Mouse (Mus musculus) neural tube, embryonic 12.5 days (tissue): ENCODE measurements around the gene Fibp. TPM values are rescaled to one million over a fixed set of nuclear protein-coding genes. Genes with fewer than 3 reads are reported as not detected.

Experiments used
- ATAC-seq: fragments of 200-750 bp; cut with Nextera tagmentation; 2 replicates; pipeline ENCODE4 v1.8.0; 2017; ENCODE audit warnings: low read depth, mild to moderate bottlenecking, moderate TSS enrichment, moderate library complexity; ENCODE audit not compliant: low FRiP score
- H3K27ac ChIP-seq: fragments of 300-500 bp; sonication (generic); 2 replicates; pipeline ENCODE4 v1.5.1; 2016
- H3K27me3 ChIP-seq: fragments of 300-500 bp; sonication (generic); replicated peaks from 2 replicates; pipeline ENCODE4 v1.6.1; 2016; ENCODE audit warnings: mild to moderate bottlenecking
- H3K36me3 ChIP-seq: fragments of 300-500 bp; sonication (generic); 2 replicates; pipeline ENCODE4 v1.6.1; 2016; ENCODE audit warnings: mild to moderate bottlenecking
- H3K4me1 ChIP-seq: fragments of 300-500 bp; sonication (generic); 2 replicates; pipeline ENCODE4 v1.6.1; 2016
- H3K4me2 ChIP-seq: fragments of 300-500 bp; sonication (generic); replicated peaks from 2 replicates; pipeline ENCODE4 v1.6.1; 2016; ENCODE audit warnings: mild to moderate bottlenecking
- H3K4me3 ChIP-seq: fragments of 300-500 bp; sonication (generic); 2 replicates; pipeline ENCODE4 v1.5.1; 2016
- H3K9ac ChIP-seq: fragments of 300-500 bp; sonication (generic); 2 replicates; pipeline ENCODE4 v1.6.1; 2016; ENCODE audit warnings: mild to moderate bottlenecking
- H3K9me3 ChIP-seq: fragments of 300-500 bp; sonication (generic); 2 replicates; pipeline ENCODE4 v1.6.1; 2016; ENCODE audit warnings: mild to moderate bottlenecking
- WGBS: fragments of 180-500 bp; shearing (Covaris S2); methylation state at CpG from one replicate; pipeline ENCODE4 v1.1.7; 2016; 5-methylcytosine and 5-hydroxymethylcytosine counted together
- polyA plus RNA-seq: library from polyadenylated mRNA; unstranded; fragments of >200 nt; fragmentation: Nextera tagmentation; extraction: Ambion mirVana; gene quantifications from 2 replicates; pipeline ENCODE4 v1.2.1, GENCODE M21; 2016

The Fibp gene
- polyA plus RNA-seq, 1 experiment from 2014 or later, result 142 TPM

- Histone ChIP-seq H3K27me3 (no peaks in the 10 kb centered on the region; the same call in 1 of the 2 replicates), H3K4me3 (no peak overlapping the region), H3K27ac (no peak overlapping the region), H3K4me2 (no peak overlapping the region), H3K9ac (no peak overlapping the region), H3K36me3 (no peaks in the 10 kb centered on the region; the same call in 1 of the 2 replicates), H3K4me1 (peaks cover 8% of the 10 kb centered on the region), H3K9me3 (no peaks in the 10 kb centered on the region)
- ATAC-seq, result no peak
- WGBS, result 68% methylated on average over 7 of the region's 7 CpGs
Measured at GRCm38 (mm10) chr19:5433951-5434350, 26.5 kb upstream of the Fibp start.

GRCm38 (mm10) chr19:5444371-5444908 is 16.0 kb upstream of the Fibp start:
- Histone ChIP-seq H3K27ac (no peak overlapping the region), H3K4me3 (no peak overlapping the region), H3K27me3 (peaks cover 46% of the 10 kb centered on the region), H3K9ac (no peak overlapping the region), H3K4me1 (peaks cover 16% of the 10 kb centered on the region), H3K36me3 (no peaks in the 10 kb centered on the region), H3K4me2 (no peak overlapping the region), H3K9me3 (peaks cover 9% of the 10 kb centered on the region; the same call in 1 of the 2 replicates)
- 74% methylated on average over 9 of the region's 9 CpGs for WGBS
- no peak for ATAC-seq

GRCm38 (mm10) chr19:5444954-5445353 is 15.5 kb upstream of the Fibp start:
- no peak overlapping the region for H3K27ac ChIP-seq
- no peak for ATAC-seq
- peaks cover 16% of the 10 kb centered on the region for H3K4me1 ChIP-seq
- peaks cover 7% of the 10 kb centered on the region; the same call in 1 of the 2 replicates for H3K9me3 ChIP-seq
- WGBS, result 42% methylated on average over 7 of the region's 7 CpGs
- no peak overlapping the region for H3K4me3 ChIP-seq
- H3K27me3 ChIP-seq, result peaks cover 51% of the 10 kb centered on the region
- H3K9ac ChIP-seq, result no peak overlapping the region
- no peaks in the 10 kb centered on the region for H3K36me3 ChIP-seq
- H3K4me2 ChIP-seq, result no peak overlapping the region

GRCm38 (mm10) chr19:5445747-5446146 is 14.7 kb upstream of the Fibp start:
- ATAC-seq, result no peak

GRCm38 (mm10) chr19:5447515-5448353 is 12.7 kb upstream of the Fibp start, which contains the start of gene Fosl1:
Fosl1 (plus strand) TSS chr19:5447547.
- Histone ChIP-seq H3K9me3 (no peaks in the 10 kb centered on the region), H3K9ac (peak within 1 kb of the TSS; percentile 54), H3K36me3 (no peaks in the 10 kb centered on the region), H3K4me3 (peak within 1 kb of the TSS; percentile 34), H3K4me2 (peak within 1 kb of the TSS; percentile 95), H3K27me3 (peaks cover 60% of the 10 kb centered on the region), H3K4me1 (peaks cover 16% of the 10 kb centered on the region), H3K27ac (no peak within 1 kb of the TSS)
- 1% methylated on average over 70 of the region's 70 CpGs for WGBS
- 0 out of 2 replicates have a peak, but pooled peaks have one; percentile 44 for ATAC-seq

More at GRCm38 (mm10) chr19:5445747-5446146, 14.7 kb upstream of the Fibp start:
- H3K27ac ChIP-seq, result no peak overlapping the region
- no peak overlapping the region for H3K4me3 ChIP-seq
- H3K9ac ChIP-seq, result no peak overlapping the region
- H3K27me3 ChIP-seq, result peaks cover 59% of the 10 kb centered on the region
- no peaks in the 10 kb centered on the region for H3K36me3 ChIP-seq
- no peak overlapping the region for H3K4me2 ChIP-seq
- WGBS, result 90% methylated on average over 5 of the region's 5 CpGs
- H3K4me1 ChIP-seq, result peaks cover 16% of the 10 kb centered on the region
- H3K9me3 ChIP-seq, result no peaks in the 10 kb centered on the region

- Histone ChIP-seq H3K4me1 (peaks cover 16% of the 10 kb centered on the region), H3K27ac (no peak overlapping the region), H3K9ac (peak overlapping the region; percentile 54; the same call in 1 of the 2 replicates), H3K4me2 (peak overlapping the region; percentile 95), H3K36me3 (no peaks in the 10 kb centered on the region), H3K9me3 (no peaks in the 10 kb centered on the region), H3K27me3 (peaks cover 60% of the 10 kb centered on the region), H3K4me3 (peak overlapping the region; percentile 34)
- no peak for ATAC-seq
- WGBS, result 7% methylated on average over 36 of the region's 36 CpGs
Measured at GRCm38 (mm10) chr19:5448354-5449150, 11.9 kb upstream of the Fibp start.

GRCm38 (mm10) chr19:5449673-5450072 is 10.7 kb upstream of the Fibp start:
- Histone ChIP-seq H3K9me3 (no peaks in the 10 kb centered on the region), H3K4me3 (no peak overlapping the region), H3K36me3 (peaks cover 9% of the 10 kb centered on the region; the same call in 1 of the 2 replicates), H3K9ac (no peak overlapping the region), H3K4me1 (peaks cover 18% of the 10 kb centered on the region), H3K27ac (no peak overlapping the region), H3K4me2 (no peak overlapping the region), H3K27me3 (peaks cover 60% of the 10 kb centered on the region)
- WGBS, result 90% methylated on average over 3 of the region's 3 CpGs
- no peak for ATAC-seq

- Histone ChIP-seq H3K4me1 (peaks cover 39% of the 10 kb centered on the region), H3K36me3 (peaks cover 10% of the 10 kb centered on the region; the same call in 1 of the 2 replicates), H3K9me3 (no peaks in the 10 kb centered on the region), H3K27ac (no peak overlapping the region), H3K9ac (no peak overlapping the region), H3K4me2 (no peak overlapping the region), H3K4me3 (no peak overlapping the region), H3K27me3 (peaks cover 41% of the 10 kb centered on the region)
- ATAC-seq, result no peak
- WGBS, result 87% methylated on average over 6 of the region's 6 CpGs
Measured at GRCm38 (mm10) chr19:5451766-5452165, 8.6 kb upstream of the Fibp start.

- no peak for ATAC-seq
- H3K36me3 ChIP-seq, result peaks cover 10% of the 10 kb centered on the region; the same call in 1 of the 2 replicates
- peaks cover 27% of the 10 kb centered on the region for H3K4me1 ChIP-seq
- H3K4me2 ChIP-seq, result peak overlapping the region; percentile 99
- no peak overlapping the region for H3K4me3 ChIP-seq
- no peaks in the 10 kb centered on the region for H3K9me3 ChIP-seq
- no peak overlapping the region for H3K27ac ChIP-seq
- 86% methylated on average over 12 of the region's 12 CpGs for WGBS
- peaks cover 8% of the 10 kb centered on the region for H3K27me3 ChIP-seq
- peak overlapping the region; percentile 88; the same call in 1 of the 2 replicates for H3K9ac ChIP-seq
Measured at GRCm38 (mm10) chr19:5455037-5455436, 5.4 kb upstream of the Fibp start.

- Histone ChIP-seq H3K36me3 (peaks cover 10% of the 10 kb centered on the region; the same call in 1 of the 2 replicates), H3K4me2 (peak overlapping the region; percentile 99), H3K4me3 (peak overlapping the region; percentile 77), H3K27me3 (peaks cover 3% of the 10 kb centered on the region), H3K27ac (no peak overlapping the region), H3K4me1 (peaks cover 29% of the 10 kb centered on the region), H3K9me3 (no peaks in the 10 kb centered on the region), H3K9ac (peak overlapping the region; percentile 88)
- no peak for ATAC-seq
- 73% methylated on average over 8 of the region's 8 CpGs for WGBS
Measured at GRCm38 (mm10) chr19:5455568-5455967, 4.8 kb upstream of the Fibp start.

- H3K4me3 ChIP-seq, result peak overlapping the region; percentile 77
- 4% methylated on average over 26 of the region's 26 CpGs for WGBS
- peak overlapping the region; percentile 99 for H3K4me2 ChIP-seq
- H3K9me3 ChIP-seq, result no peaks in the 10 kb centered on the region
- H3K36me3 ChIP-seq, result peaks cover 10% of the 10 kb centered on the region; the same call in 1 of the 2 replicates
- H3K4me1 ChIP-seq, result peaks cover 35% of the 10 kb centered on the region
- H3K27me3 ChIP-seq, result no peaks in the 10 kb centered on the region; the same call in 1 of the 2 replicates
- H3K27ac ChIP-seq, result peak overlapping the region; percentile 93
- H3K9ac ChIP-seq, result peak overlapping the region; percentile 88
- ATAC-seq, result no peak
Measured at GRCm38 (mm10) chr19:5456241-5456921, 4.0 kb upstream of the Fibp start.
